ENCODE assay signal across 23 mouse cellular contexts in genomic region chr1:153443019-153443418, GRCm38 (mm10). TPM values are rescaled to one million over a fixed set of nuclear protein-coding genes. Genes with fewer than 3 reads are reported as not detected.
DNase-seq lines count a peak whose midpoint lies in the region; ATAC-seq and TF ChIP-seq lines count a peak whose summit lies in the region.
"Had no signal": no experiment of that assay in that cellular context is flagged by ENCODE, and none has a peak within 500 bp of the region (broad histone marks: within the 10 kb centered on the region; RNA-seq: fewer than 3 reads in every experiment).

No protein-coding gene starts in this region.

- no peak overlapping the region for H3K4me3 ChIP-seq in bone marrow macrophage, adult 2 months (ENCODE audit: insufficient read depth, low read length)
- no peak overlapping the region for H3K4me3 ChIP-seq in midbrain, embryonic 16.5 days (ENCODE audit: low read depth, low read length)

- no peaks in the 10 kb centered on the region for H3K27me3 ChIP-seq in midbrain, embryonic 16.5 days (ENCODE audit: control insufficient read depth, insufficient read depth, low read depth, low read length)
- H3K27me3 ChIP-seq: CH12.LX, Patski had no signal

- H3K9me3 ChIP-seq in midbrain, embryonic 16.5 days (replicated peaks; ENCODE audit: control insufficient read depth, low read length, poor library complexity, severe bottlenecking) = no peaks in the 10 kb centered on the region
- H3K9me3 ChIP-seq: G1E had no signal

- no peak for TF ChIP-seq CTCF in bone marrow macrophage, adult 2 months (IDR thresholded peaks at IDR 0.05; ENCODE audit: low read depth, low read length)

- peak overlapping the region; percentile 34 for H3K27ac ChIP-seq in bone marrow macrophage, adult 2 months (ENCODE audit: insufficient read depth, low read depth, low read length)
- H3K27ac ChIP-seq in midbrain, embryonic 16.5 days (ENCODE audit: low read length) = no peak overlapping the region

- TF ChIP-seq POLR2A in bone marrow macrophage, adult 2 months (IDR thresholded peaks at IDR 0.05; ENCODE audit: borderline replicate concordance, low read depth, low read length) = no peak

- H3K4me1 ChIP-seq in bone marrow macrophage, adult 2 months (ENCODE audit: control insufficient read depth, insufficient read depth, low read length) = peaks cover 7% of the 10 kb centered on the region
- no peaks in the 10 kb centered on the region for H3K4me1 ChIP-seq in midbrain, embryonic 16.5 days (ENCODE audit: control insufficient read depth, insufficient read depth, low read length)

- ATAC-seq in granulocyte monocyte progenitor cell, adult 5-6 weeks (replicated peaks; ENCODE audit: poor library complexity, severe bottlenecking) = peak; percentile 65
- peak; percentile 72 for ATAC-seq in megakaryocyte, adult 5-6 weeks (ENCODE audit: poor library complexity, severe bottlenecking)
- ATAC-seq in megakaryocyte progenitor cell, adult 5-6 weeks (replicated peaks; ENCODE audit: poor library complexity) = peak; percentile 62
- no peak for ATAC-seq in inflammation-experienced regulatory T-cells, adult 6 months
- ATAC-seq in midbrain, embryonic 16.5 days = no peak
- ATAC-seq: activated CD4-positive, CD25-positive, alpha-beta regulatory T cell, adult 4 months; CD4-positive, CD25-positive, alpha-beta regulatory T cell, adult 4 months; Patski had no signal

- DNase-seq in kidney, postnatal 10 days = no peak
- DNase-seq in testis, postnatal 10 days (ENCODE audit: low spot score) = no peak
- DNase-seq: adrenal gland, adult 2 months; adrenal gland, adult 8-10 months; adrenal gland, postnatal 10 days; adrenal gland, postnatal 14 days; adrenal gland, postnatal 25 days; adrenal gland, postnatal 36 days; B cell, adult 2 months; cerebellum, adult 11 months; cerebellum, adult 11-12 months; cerebellum, adult 18-20 months had no signal

- H3K4me2 ChIP-seq in midbrain, embryonic 16.5 days (ENCODE audit: low read length) = no peak overlapping the region

- H3K9ac ChIP-seq in midbrain, embryonic 16.5 days (ENCODE audit: low read depth, low read length) = no peak overlapping the region

- 92% methylated on average over 1 of the region's 1 CpGs for WGBS in midbrain, embryonic 16.5 days

- no peaks in the 10 kb centered on the region for H3K36me3 ChIP-seq in midbrain, embryonic 16.5 days (ENCODE audit: control insufficient read depth, insufficient read depth, low read length)

RNA-seq across cellular contexts. Expression of gene Shcbp1l, which starts 18.1 kb away (rescaled TPM):
- 0.84 and 2.0 TPM in 2 replicates for polyA plus RNA-seq in bone marrow macrophage, adult 2 months (2012; ENCODE audit: insufficient read depth, insufficient read length, missing spikeins)
- 1.2 and 3.9 TPM in 2 replicates for total RNA-seq in granulocyte monocyte progenitor cell, adult 5-6 weeks (2014; fragmentation: Nextera tagmentation)
- 0.36 and 0.99 TPM in 2 replicates for total RNA-seq in granulocyte monocyte progenitor cell, adult 5-6 weeks (2017)
- 0.13 and 2.4 TPM in 2 replicates for total RNA-seq in megakaryocyte, adult 5-6 weeks (2015)
- 0.08 and 0.51 TPM in 2 replicates for total RNA-seq in megakaryocyte, adult 5-6 weeks (2017)
- 0.71 and 0.94 TPM in 2 replicates for total RNA-seq in megakaryocyte progenitor cell, adult 5-6 weeks (2015)
- 0.46 and 1.1 TPM in 2 replicates for total RNA-seq in megakaryocyte progenitor cell, adult 5-6 weeks (2017)
- polyA plus RNA-seq in inflammation-experienced regulatory T-cells, adult 6 months (2017; shearing (Covaris generic)) = under 1 TPM; 0.28 to 0.54 (median 0.52) TPM
- 0.46 and 0.72 TPM in 2 replicates for polyA plus RNA-seq in midbrain, embryonic 16.5 days (2015; fragmentation: Nextera tagmentation; extraction: Ambion mirVana)

RNA-seq across cellular contexts. Expression of gene Dhx9, which starts 44.4 kb away (rescaled TPM):
- 61.2 and 67.9 TPM in 2 replicates for polyA plus RNA-seq in bone marrow macrophage, adult 2 months (2012; ENCODE audit: insufficient read depth, insufficient read length, missing spikeins)
- total RNA-seq in granulocyte monocyte progenitor cell, adult 5-6 weeks (2014; fragmentation: Nextera tagmentation) = 176 and 196 TPM in 2 replicates
- total RNA-seq in granulocyte monocyte progenitor cell, adult 5-6 weeks (2017) = 132 and 142 TPM in 2 replicates
- 90.5 and 96.5 TPM in 2 replicates for total RNA-seq in megakaryocyte, adult 5-6 weeks (2015)
- 78.1 and 115 TPM in 2 replicates for total RNA-seq in megakaryocyte, adult 5-6 weeks (2017)
- 177 and 201 TPM in 2 replicates for total RNA-seq in megakaryocyte progenitor cell, adult 5-6 weeks (2015)
- 114 and 158 TPM in 2 replicates for total RNA-seq in megakaryocyte progenitor cell, adult 5-6 weeks (2017)
- 10 to 100 TPM; 24.1 to 31.8 (median 26.8) TPM for polyA plus RNA-seq in inflammation-experienced regulatory T-cells, adult 6 months (2017; shearing (Covaris generic))
- polyA plus RNA-seq in midbrain, embryonic 16.5 days (2015; fragmentation: Nextera tagmentation; extraction: Ambion mirVana) = 22.1 and 29.5 TPM in 2 replicates

Comparison
In these comparisons a context has a peak if more than half of its experiments do, and no peak if none do; other contexts are left out.
1. ATAC-seq: peak in granulocyte monocyte progenitor cell, adult 5-6 weeks (single experiment), megakaryocyte, adult 5-6 weeks (single experiment) and megakaryocyte progenitor cell, adult 5-6 weeks (single experiment); none in inflammation-experienced regulatory T-cells, adult 6 months (single experiment) and midbrain, embryonic 16.5 days (single experiment).